Mouse (Mus musculus) embryonic facial prominence, embryonic 12.5 days (tissue): ENCODE data around the gene Mgat4b. TPM values are rescaled to one million over a fixed set of nuclear protein-coding genes. Genes with fewer than 3 reads are reported as not detected.

ENCODE experiments used
- ATAC-seq: fragments of 200-750 bp; cut with Nextera tagmentation; 2 replicates; pipeline ENCODE4 v1.8.0; 2017; ENCODE audit not compliant: insufficient number of reproducible peaks, insufficient read depth, low FRiP score, low TSS enrichment
- H3K27ac ChIP-seq: fragments of 300-500 bp; sonication (generic); 2 replicates; pipeline ENCODE4 v1.5.1; 2016; ENCODE audit warnings: mild to moderate bottlenecking
- H3K27me3 ChIP-seq: fragments of 300-500 bp; sonication (generic); 2 replicates; pipeline ENCODE4 v1.6.1; 2016; ENCODE audit warnings: mild to moderate bottlenecking, moderate library complexity
- H3K36me3 ChIP-seq: fragments of 300-500 bp; sonication (generic); 2 replicates; pipeline ENCODE4 v1.6.1; 2016; ENCODE audit warnings: mild to moderate bottlenecking
- H3K4me1 ChIP-seq: fragments of 300-500 bp; sonication (generic); 2 replicates; pipeline ENCODE4 v1.6.1; 2016
- H3K4me2 ChIP-seq: fragments of 300-500 bp; sonication (generic); replicated peaks from 2 replicates; pipeline ENCODE4 v1.6.1; 2016; ENCODE audit warnings: mild to moderate bottlenecking, moderate library complexity
- H3K4me3 ChIP-seq: fragments of 300-500 bp; sonication (generic); 2 replicates; pipeline ENCODE4 v1.5.1; 2016; ENCODE audit warnings: mild to moderate bottlenecking
- H3K9ac ChIP-seq: fragments of 300-500 bp; sonication (generic); 2 replicates; pipeline ENCODE4 v1.6.1; 2016; ENCODE audit warnings: mild to moderate bottlenecking, moderate library complexity
- H3K9me3 ChIP-seq: fragments of 300-500 bp; sonication (generic); 2 replicates; pipeline ENCODE4 v1.6.1; 2016; ENCODE audit warnings: mild to moderate bottlenecking, moderate library complexity
- WGBS: fragments of 180-500 bp; shearing (Covaris S2); methylation state at CpG from one replicate; pipeline ENCODE4 v1.1.7; 2016; 5-methylcytosine and 5-hydroxymethylcytosine counted together
- polyA plus RNA-seq: library from polyadenylated mRNA; unstranded; fragments of >200 nt; fragmentation: Nextera tagmentation; extraction: Ambion mirVana; gene quantifications from 2 replicates; pipeline ENCODE4 v1.2.1, GENCODE M21; 2016

Gene Mgat4b
- polyA plus RNA-seq, 1 experiment from 2014 or later: 38.1 TPM

DNA sequence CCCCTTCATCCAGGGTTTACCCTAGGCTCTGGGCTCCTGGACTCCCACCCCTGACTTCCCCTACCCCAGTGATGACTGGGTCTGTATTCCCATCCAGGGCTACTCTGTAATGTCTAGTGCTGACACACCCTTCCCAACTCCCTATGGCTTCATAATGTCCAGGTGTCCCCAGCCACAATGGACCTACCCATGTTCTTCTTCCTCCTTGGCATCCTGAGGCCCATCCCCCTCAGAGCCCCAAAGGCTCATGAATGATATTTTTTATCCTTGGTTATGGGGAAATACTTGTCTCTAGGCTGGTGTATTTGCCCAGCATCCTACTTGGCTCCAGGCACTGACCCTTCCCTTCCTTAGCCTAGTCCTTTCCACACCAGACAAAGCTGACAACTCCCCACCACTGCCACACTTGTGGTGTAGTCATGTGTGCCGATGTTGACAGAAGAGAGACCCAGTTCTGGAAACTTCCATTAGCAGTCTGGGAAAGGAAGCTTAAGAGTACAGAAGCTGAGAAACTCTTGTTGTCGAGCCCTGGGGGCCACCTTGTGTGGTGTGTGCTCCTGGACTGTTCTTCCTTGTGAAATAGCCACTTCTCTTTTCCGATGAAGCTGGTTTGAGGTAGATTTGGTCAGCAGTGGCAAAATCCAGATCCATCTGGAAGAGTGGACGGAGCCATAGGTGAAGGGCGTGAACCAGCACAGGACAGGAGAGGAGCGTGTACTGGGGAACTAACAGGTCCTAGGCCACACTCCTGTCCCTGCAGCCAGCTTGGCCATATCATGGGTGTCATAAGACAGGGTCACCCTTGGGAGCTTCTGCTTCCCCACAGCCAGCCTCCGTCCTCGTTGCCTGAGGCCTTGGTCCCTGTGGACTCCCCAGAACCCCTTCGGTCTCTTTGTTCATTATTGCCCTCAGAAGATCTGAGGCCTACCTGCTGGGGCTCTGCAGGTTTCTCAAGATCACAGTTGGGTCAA, 28.4 kb downstream of the Mgat4b start:
- no peak overlapping the region for H3K9ac ChIP-seq
- H3K27me3 ChIP-seq: peaks cover 27% of the 10 kb centered on the region
- H3K4me3 ChIP-seq: no peak overlapping the region
- no peak overlapping the region for H3K4me2 ChIP-seq
- no peak for ATAC-seq
- WGBS: 86% methylated on average over 9 of the region's 9 CpGs
- 0 out of 2 replicates have a peak, but pooled peaks cover 12% of the 10 kb centered on the region for H3K4me1 ChIP-seq
- peaks cover 13% of the 10 kb centered on the region for H3K36me3 ChIP-seq
- no peaks in the 10 kb centered on the region for H3K9me3 ChIP-seq
- H3K27ac ChIP-seq: no peak overlapping the region

DNA sequence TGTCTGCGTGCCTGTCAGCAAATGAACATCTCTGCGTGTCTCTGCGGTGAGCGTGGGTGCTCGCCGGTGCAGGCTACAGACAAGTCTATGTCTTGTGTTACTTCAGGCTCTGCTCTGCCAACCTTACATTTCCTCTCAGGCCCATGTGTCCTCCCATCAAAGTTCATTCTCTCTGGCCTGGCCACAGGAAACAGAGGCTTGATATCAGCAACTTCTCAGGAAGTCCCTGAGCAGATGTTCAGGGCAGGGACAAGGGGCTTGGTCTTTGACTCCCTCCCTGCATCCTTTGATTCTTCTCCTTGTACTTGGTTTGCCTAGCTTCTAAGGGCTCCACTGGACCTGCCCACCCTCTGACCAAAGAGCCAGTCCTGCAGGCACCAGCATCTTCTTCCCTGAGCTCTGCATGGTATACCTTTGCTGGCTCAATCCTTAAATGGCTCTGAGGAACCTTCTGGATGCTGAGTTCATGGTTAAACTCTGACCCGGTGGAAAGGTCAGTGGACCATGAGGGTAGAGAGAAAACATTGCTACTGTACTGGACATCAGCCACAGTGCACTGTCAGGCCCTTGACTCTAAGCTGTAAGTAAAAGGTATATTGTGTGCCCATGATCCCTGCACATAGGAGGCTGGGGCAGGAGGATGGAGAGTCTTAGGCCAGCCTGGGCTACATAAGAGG, 29.7 kb downstream of the Mgat4b start:
- ATAC-seq: no peak
- 83% methylated on average over 7 of the region's 7 CpGs for WGBS
- 0 out of 2 replicates have a peak, but pooled peaks cover 12% of the 10 kb centered on the region for H3K4me1 ChIP-seq

DNA sequence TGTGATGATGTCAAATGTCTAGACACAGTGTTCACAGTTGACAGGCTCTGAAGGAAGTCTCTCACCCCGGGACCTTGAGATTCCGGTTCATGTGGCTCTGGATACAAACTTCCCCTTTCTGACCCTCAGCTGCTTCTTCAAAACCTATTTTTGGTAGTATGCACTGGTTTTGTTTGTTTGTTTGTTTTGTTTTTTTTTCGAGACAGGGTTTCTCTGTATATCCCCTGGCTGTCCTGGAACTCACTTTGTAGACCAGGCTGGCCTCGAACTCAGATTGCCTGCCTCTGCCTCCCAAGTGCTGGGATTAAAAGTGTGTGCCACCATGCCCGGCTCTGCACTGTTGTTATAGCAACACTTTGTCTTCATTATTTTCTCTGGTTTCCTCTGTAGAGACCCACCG, 33.2 kb downstream of the Mgat4b start:
- Histone ChIP-seq H3K4me1 (no peaks in the 10 kb centered on the region), H3K4me3 (no peak overlapping the region), H3K27me3 (peaks cover 2% of the 10 kb centered on the region), H3K36me3 (no peaks in the 10 kb centered on the region), H3K27ac (no peak overlapping the region), H3K4me2 (no peak overlapping the region), H3K9ac (no peak overlapping the region), H3K9me3 (no peaks in the 10 kb centered on the region)
- no peak for ATAC-seq
- 76% methylated on average over 6 of the region's 6 CpGs for WGBS

More for the DNA sequence above, 29.7 kb downstream of the Mgat4b start:
- no peak overlapping the region for H3K9ac ChIP-seq
- peaks cover 27% of the 10 kb centered on the region for H3K27me3 ChIP-seq
- 0 out of 2 replicates have a peak, but pooled peaks cover under 1% of the 10 kb centered on the region for H3K36me3 ChIP-seq
- no peak overlapping the region for H3K4me2 ChIP-seq
- H3K4me3 ChIP-seq: no peak overlapping the region
- H3K27ac ChIP-seq: no peak overlapping the region
- H3K9me3 ChIP-seq: no peaks in the 10 kb centered on the region

DNA sequence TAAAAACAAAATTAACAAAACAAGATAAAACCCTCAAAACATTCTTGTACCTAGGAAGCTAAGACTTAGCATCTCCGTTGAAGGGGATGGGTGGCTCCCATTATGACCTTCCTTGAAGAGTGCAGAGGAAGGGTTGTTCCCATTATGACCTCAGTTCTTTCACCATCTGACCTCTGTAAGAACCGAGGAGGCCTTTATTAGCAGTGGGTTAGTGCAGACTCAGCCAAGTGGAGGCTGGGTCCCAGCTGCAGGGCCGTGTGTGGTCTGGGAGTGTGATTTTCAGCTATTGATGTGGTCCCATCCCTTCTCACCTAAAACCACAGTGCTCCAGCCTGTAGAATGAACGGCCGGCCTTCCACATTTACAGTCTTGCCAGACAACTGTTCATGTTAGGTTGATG, 34.6 kb downstream of the Mgat4b start:
- H3K4me1 ChIP-seq: no peaks in the 10 kb centered on the region
- no peak overlapping the region for H3K9ac ChIP-seq
- no peak overlapping the region for H3K27ac ChIP-seq
- H3K4me3 ChIP-seq: no peak overlapping the region
- no peaks in the 10 kb centered on the region for H3K9me3 ChIP-seq
- no peaks in the 10 kb centered on the region for H3K36me3 ChIP-seq
- no peak for ATAC-seq
- 72% methylated on average over 5 of the region's 5 CpGs for WGBS
- H3K4me2 ChIP-seq: no peak overlapping the region
- no peaks in the 10 kb centered on the region for H3K27me3 ChIP-seq

DNA sequence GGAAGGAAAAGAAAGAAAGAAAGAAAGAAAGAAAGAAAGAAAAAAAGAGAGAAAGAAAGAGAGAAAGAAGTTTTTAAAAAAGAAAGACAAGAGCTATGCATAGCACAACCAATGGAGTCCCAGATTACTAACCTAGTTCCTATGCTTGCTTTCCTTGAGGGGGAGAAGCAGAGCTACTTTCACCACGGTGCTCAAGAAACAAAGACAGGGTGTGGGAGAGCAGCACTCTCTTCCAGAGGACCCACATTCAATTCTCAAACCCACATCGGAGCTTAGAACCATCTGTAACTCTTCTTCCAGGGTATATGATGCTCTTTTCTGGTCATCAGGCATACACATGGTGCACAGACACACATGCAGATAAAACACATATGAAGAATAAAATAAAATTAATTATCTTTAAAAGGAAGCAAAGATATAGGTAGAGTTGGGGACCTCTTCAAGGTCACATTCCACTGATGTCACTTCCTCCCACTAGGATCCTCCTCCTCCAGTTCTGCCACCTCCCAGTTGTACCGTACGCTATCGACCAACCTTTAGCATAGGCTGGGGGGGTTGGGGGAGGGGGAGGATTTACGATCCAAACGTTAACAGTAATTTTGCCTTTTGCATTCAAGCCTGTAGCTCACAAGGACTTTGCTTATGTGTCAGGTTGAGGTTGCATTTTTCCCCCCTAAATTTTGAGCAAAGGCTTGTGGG, 37.9 kb downstream of the Mgat4b start:
- H3K9me3 ChIP-seq: no peaks in the 10 kb centered on the region
- no peak for ATAC-seq
- WGBS: 81% methylated on average over 7 of the region's 7 CpGs

DNA sequence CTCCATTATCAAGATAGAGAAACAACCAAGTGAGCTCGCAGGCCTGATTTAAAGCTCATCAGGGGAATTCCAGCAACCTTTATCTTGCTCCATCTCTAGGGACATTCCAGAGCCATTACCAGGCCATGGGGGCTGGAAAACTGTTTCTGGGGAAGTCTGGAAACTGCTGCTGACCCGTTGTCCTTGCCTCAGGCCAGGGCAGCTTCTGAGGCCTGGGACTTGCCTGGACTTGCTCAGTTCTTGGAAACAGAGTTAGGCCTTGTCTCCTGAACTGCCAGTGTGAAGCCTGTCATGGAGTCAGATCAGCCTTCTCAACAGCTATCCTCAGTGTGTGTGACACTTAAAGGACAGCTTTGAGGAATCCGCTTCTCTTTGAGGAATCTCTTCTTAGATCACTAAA, 41.5 kb downstream of the Mgat4b start:
- H3K9me3 ChIP-seq: no peaks in the 10 kb centered on the region
- no peak for ATAC-seq
- 35% methylated on average over 3 of the region's 3 CpGs for WGBS

More for the DNA sequence above, 37.9 kb downstream of the Mgat4b start:
- Histone ChIP-seq H3K4me1 (peaks cover 11% of the 10 kb centered on the region), H3K4me3 (no peak overlapping the region), H3K4me2 (no peak overlapping the region), H3K27me3 (no peaks in the 10 kb centered on the region), H3K9ac (no peak overlapping the region), H3K27ac (no peak overlapping the region), H3K36me3 (no peaks in the 10 kb centered on the region)

DNA sequence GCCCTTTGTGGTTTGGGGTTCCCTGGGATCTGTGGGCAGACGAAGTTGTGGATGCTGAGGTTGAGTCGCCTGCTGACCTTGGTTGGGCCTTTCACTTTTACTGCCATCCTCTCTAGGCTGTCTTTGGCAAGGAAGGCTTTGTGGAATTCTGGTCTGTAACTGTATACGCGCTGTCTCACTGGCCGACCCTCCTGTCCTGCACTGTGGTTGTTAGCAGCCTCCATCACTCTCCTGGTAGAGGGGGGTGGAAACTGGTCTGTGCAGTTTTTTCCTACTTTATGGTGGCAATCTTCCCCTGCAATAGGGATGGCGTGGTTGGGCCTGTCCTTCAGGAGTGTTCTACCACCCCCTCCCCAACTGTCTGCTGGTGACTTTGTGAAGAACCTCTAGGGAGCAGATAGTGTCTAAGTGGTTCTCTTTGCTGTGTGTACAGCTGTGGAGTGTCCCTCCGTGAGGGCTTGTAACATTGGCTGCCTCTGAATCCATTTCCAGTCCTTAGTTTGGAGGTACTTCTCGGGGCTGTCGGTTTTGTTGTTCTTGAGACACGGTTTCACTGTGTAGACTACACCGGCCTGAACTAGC, 42.1 kb downstream of the Mgat4b start:
- WGBS: 53% methylated on average over 11 of the region's 11 CpGs
- Histone ChIP-seq H3K9ac (no peak overlapping the region), H3K9me3 (no peaks in the 10 kb centered on the region), H3K4me3 (no peak overlapping the region), H3K4me1 (peaks cover 11% of the 10 kb centered on the region), H3K4me2 (no peak overlapping the region), H3K36me3 (peaks cover 19% of the 10 kb centered on the region), H3K27me3 (no peaks in the 10 kb centered on the region), H3K27ac (peak overlapping the region; percentile 67)
- peak; percentile 76; the same call in 1 of the 2 replicates for ATAC-seq

More for the DNA sequence above, 41.5 kb downstream of the Mgat4b start:
- H3K27ac ChIP-seq: peak overlapping the region; percentile 67
- H3K4me2 ChIP-seq: no peak overlapping the region
- H3K4me3 ChIP-seq: no peak overlapping the region
- H3K36me3 ChIP-seq: peaks cover 14% of the 10 kb centered on the region
- no peaks in the 10 kb centered on the region for H3K27me3 ChIP-seq
- no peak overlapping the region for H3K9ac ChIP-seq
- H3K4me1 ChIP-seq: peaks cover 11% of the 10 kb centered on the region

DNA sequence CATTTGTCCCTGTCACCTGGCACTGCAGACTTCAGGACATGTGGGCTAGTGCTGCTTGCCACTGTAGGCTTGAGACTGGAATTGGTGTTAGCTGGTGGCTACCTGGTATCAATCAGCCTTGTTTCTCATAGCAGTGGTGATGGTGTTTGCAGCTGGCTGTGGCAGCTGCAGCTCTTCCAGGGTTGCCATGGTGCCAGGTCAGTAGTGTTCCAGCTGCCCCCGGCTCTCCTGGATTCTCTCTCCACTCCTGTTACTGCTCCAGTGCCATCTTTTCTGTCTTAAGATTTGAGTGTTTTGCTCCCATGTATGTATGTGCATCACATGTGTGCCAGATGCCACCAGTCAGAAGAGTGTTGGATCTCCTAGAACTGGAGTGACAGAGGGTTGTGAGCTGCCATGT, 42.7 kb downstream of the Mgat4b start:
- no peak overlapping the region for H3K27ac ChIP-seq

DNA sequence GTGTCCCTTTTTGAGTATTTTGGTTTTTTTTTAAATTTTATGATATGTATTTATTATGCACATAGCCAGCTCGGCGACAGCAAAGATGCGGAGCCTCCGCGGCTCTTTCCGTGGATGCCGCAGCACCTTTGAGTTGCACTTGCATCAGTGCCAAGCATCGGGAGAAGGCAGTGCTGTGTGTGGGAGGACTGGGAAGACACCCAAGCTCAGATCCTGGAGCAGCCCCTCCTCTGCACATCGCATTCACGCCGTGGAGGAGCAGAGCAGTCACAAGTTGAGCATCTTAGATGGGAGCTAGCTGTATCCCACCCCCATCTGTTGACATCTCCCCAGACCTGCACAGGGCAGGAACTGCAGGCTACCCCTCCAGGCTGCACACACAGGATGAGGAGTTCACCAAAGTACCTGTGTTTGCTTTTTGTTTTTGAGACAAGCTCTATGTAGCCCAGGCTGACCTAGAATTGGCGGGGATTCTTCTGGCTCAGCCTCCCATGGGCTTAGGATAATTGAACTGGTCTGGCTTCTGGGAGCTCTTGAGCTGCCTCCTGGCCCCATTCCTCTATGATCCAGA, 43.4 kb downstream of the Mgat4b start:
- no peak for ATAC-seq
- Histone ChIP-seq H3K4me3 (no peak overlapping the region), H3K4me1 (peaks cover 11% of the 10 kb centered on the region), H3K27me3 (no peaks in the 10 kb centered on the region), H3K27ac (no peak overlapping the region), H3K4me2 (no peak overlapping the region), H3K9ac (no peak overlapping the region), H3K9me3 (no peaks in the 10 kb centered on the region), H3K36me3 (peaks cover 32% of the 10 kb centered on the region)
- WGBS: 88% methylated on average over 12 of the region's 12 CpGs

More for the DNA sequence above, 42.7 kb downstream of the Mgat4b start:
- no peaks in the 10 kb centered on the region for H3K27me3 ChIP-seq
- 77% methylated on average over 1 of the region's 1 CpGs for WGBS
- H3K9ac ChIP-seq: no peak overlapping the region
- H3K36me3 ChIP-seq: peaks cover 25% of the 10 kb centered on the region
- H3K4me2 ChIP-seq: no peak overlapping the region
- H3K4me3 ChIP-seq: no peak overlapping the region
- H3K4me1 ChIP-seq: peaks cover 11% of the 10 kb centered on the region
- no peaks in the 10 kb centered on the region for H3K9me3 ChIP-seq
- ATAC-seq: no peak

DNA sequence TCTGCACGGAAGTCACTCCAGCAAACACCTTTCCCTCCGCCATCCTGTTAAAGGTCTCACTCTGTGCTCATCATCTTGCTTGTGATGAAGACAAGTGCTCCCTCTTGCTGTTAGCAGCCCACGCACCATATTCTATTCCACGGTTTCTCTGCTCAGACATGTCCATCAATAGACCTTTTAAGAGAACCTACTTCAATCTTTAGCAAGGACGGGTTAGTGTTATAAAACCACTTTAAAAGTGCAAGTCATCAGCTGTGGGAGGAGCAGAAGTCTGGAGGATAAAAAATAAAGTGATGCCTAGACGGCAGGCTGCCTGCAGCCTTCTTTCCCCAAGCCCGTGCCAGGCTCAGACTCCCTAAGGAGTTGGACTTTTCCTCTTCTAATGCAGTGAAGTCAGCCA, 45.9 kb downstream of the Mgat4b start:
- no peak overlapping the region for H3K27ac ChIP-seq
- peaks cover 11% of the 10 kb centered on the region for H3K4me1 ChIP-seq
- H3K36me3 ChIP-seq: peaks cover 56% of the 10 kb centered on the region
- WGBS: 90% methylated on average over 7 of the region's 7 CpGs
- no peaks in the 10 kb centered on the region for H3K27me3 ChIP-seq
- H3K9me3 ChIP-seq: no peaks in the 10 kb centered on the region
- no peak overlapping the region for H3K4me2 ChIP-seq
- H3K9ac ChIP-seq: no peak overlapping the region
- no peak for ATAC-seq
- no peak overlapping the region for H3K4me3 ChIP-seq

DNA sequence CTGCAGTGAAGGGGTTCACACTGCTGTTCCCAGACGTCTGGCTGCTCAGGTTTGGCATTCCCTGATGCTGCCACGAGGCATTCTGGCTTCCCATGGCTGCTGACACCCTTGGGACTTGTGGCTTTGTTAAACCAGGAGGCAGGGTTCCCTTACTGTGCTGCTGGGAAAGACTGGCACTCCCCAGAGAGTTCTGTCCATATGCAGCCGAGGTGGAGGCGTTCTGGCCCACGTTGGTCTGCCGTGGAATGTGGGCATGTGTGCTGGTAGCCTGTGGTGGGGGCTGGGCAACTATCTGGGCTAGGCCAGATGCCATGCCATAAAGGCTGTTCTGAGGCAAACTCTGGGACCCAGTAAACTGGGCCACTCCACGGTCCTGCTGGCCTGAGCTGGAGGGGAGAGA, 47.6 kb downstream of the Mgat4b start:
- no peaks in the 10 kb centered on the region for H3K4me1 ChIP-seq
- no peak overlapping the region for H3K4me3 ChIP-seq
- no peaks in the 10 kb centered on the region for H3K27me3 ChIP-seq
- H3K27ac ChIP-seq: no peak overlapping the region
- H3K4me2 ChIP-seq: no peak overlapping the region
- no peak for ATAC-seq
- no peaks in the 10 kb centered on the region for H3K9me3 ChIP-seq
- H3K9ac ChIP-seq: no peak overlapping the region
- peaks cover 73% of the 10 kb centered on the region for H3K36me3 ChIP-seq
- 84% methylated on average over 7 of the region's 7 CpGs for WGBS
